Mouse (Mus musculus): ENCODE measurements around the gene Slc31a1. TPM values are rescaled to one million over a fixed set of nuclear protein-coding genes. Genes with fewer than 3 reads are reported as not detected.

Slc31a1 gene
- total and polyA plus RNA-seq, 2 experiments = 75.3 to 88.4 TPM

DNA sequence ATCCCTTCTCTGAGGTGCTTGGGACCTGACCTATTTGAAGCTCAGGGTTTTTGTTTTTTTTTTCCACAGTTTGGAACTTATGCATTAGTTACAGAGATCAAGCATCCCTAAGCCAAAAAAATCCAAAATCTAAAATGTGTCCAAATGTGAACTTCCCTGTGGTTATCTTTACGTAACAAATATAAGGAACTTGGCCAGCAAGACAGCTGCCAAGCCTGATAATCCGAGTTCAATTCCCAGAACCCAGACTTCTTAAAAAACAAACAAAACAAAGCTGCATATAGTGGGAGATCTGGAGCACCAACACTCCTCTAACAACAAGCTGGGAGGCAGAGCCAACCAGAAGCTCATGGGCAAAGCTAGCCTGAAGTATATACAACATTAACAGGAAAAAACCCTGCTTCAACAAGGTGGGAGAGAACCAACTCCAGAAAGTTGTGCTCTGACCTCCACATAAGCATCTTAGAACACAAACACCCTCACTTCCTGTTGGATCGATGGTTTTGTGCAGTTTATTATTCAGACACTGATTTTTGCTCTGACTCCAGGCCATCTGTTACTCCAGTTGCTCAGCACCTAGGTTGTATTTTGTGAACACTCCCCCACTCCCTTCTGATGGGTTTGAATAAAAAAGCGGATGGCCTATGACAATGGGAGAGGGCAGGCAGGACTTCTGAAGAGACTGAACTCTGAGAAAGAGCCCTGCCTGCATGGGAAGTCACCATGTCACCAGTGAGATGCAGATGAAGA, 37.3 kb downstream of the Slc31a1 start:
- no peak for DNase-seq (ENCODE audit: extremely low read depth, low read depth, low spot score)
- Histone ChIP-seq H3K9ac (ENCODE audit: low read depth, low read length) (no peak overlapping the region), H3K4me3 (ENCODE audit: insufficient read depth, low read depth, low read length) (no peak overlapping the region), H3K79me2 (ENCODE audit: control insufficient read depth, insufficient read depth, low read length) (peaks cover 12% of the 10 kb centered on the region; the same call in 1 of the 2 replicates), H3K4me1 (ENCODE audit: control insufficient read depth, insufficient read depth, low read length) (peaks cover 15% of the 10 kb centered on the region), H3K36me3 (ENCODE audit: control insufficient read depth, insufficient read depth, low read length) (peaks cover 44% of the 10 kb centered on the region), H3K27me3 (ENCODE audit: control insufficient read depth, insufficient read depth, low read length) (no peaks in the 10 kb centered on the region), H3K27ac (replicated peaks; ENCODE audit: insufficient read depth, low read depth, low read length) (peak overlapping the region; percentile 49; the same call in 1 of the 2 replicates)
- TF ChIP-seq POLR2A (IDR thresholded peaks at IDR 0.05; ENCODE audit: extremely low read depth, insufficient read depth, low read length) (no peak), CTCF (IDR thresholded peaks at IDR 0.05; ENCODE audit: low read depth, low read length) (no peak)
- 49% methylated on average over 4 of the region's 4 CpGs for WGBS

DNA sequence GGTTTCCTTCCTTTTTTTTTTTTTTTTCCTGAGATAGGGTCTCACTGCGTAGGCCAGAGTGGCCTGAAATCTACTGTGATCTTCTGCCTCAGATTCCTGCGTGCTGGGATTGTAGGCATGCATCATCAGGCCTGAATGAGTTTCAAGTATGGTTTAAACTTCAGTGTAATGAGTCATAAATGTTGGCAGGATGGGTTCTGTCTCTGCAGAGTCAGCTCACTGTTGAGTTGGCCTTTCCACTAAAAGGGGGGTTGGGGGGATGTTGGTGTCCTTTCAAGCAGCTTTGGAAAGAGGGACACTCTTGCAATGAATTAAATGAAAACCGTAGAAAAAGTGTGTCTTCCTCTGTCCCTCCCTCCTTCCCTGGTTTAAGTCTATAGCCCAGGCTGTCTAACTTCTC, 38.4 kb downstream of the Slc31a1 start:
- Histone ChIP-seq H3K36me3 (ENCODE audit: control insufficient read depth, insufficient read depth, low read length) (peaks cover 44% of the 10 kb centered on the region), H3K79me2 (ENCODE audit: control insufficient read depth, insufficient read depth, low read length) (peaks cover 12% of the 10 kb centered on the region; the same call in 1 of the 2 replicates), H3K9ac (ENCODE audit: low read depth, low read length) (no peak overlapping the region), H3K27ac (replicated peaks; ENCODE audit: insufficient read depth, low read depth, low read length) (no peak overlapping the region), H3K27me3 (ENCODE audit: control insufficient read depth, insufficient read depth, low read length) (no peaks in the 10 kb centered on the region), H3K4me3 (ENCODE audit: insufficient read depth, low read depth, low read length) (no peak overlapping the region), H3K4me1 (ENCODE audit: control insufficient read depth, insufficient read depth, low read length) (peaks cover 13% of the 10 kb centered on the region)
- no peak for DNase-seq (ENCODE audit: extremely low read depth, low read depth, low spot score)
- WGBS = 73% methylated on average over 3 of the region's 3 CpGs
- TF ChIP-seq CTCF (IDR thresholded peaks at IDR 0.05; ENCODE audit: low read depth, low read length) (no peak), POLR2A (IDR thresholded peaks at IDR 0.05; ENCODE audit: extremely low read depth, insufficient read depth, low read length) (no peak)

DNA sequence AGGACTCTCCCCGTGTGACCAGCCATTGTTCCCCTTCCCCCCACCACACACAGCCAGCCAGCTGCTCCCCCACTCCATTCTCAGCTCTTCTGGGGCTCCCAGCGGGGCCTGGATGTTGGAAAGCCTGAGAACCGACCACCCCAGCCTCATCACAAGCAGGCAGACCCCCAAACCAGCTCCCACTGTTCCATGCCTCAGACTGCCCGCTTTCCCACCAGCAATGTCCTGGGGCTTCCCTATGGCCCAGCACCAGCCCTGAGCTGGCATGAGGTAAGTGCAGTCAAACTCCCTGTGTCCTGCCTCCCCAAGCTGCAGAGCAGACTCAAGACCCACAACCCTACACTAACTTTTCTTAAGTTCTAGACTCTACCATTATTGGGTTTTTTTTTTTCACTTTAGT, 45.6 kb downstream of the Slc31a1 start:
- TF ChIP-seq POLR2A (IDR thresholded peaks at IDR 0.05; ENCODE audit: extremely low read depth, insufficient read depth, low read length) = no peak
- no peak for TF ChIP-seq CTCF (IDR thresholded peaks at IDR 0.05; ENCODE audit: low read depth, low read length)
- no peak for DNase-seq (ENCODE audit: extremely low read depth, low read depth, low spot score)
- peaks cover 4% of the 10 kb centered on the region for H3K4me1 ChIP-seq (ENCODE audit: control insufficient read depth, insufficient read depth, low read length)
- H3K4me3 ChIP-seq (ENCODE audit: insufficient read depth, low read depth, low read length) = no peak overlapping the region
- WGBS = 84% methylated on average over 4 of the region's 4 CpGs
- peaks cover 22% of the 10 kb centered on the region; the same call in 1 of the 2 replicates for H3K79me2 ChIP-seq (ENCODE audit: control insufficient read depth, insufficient read depth, low read length)
- no peak overlapping the region for H3K9ac ChIP-seq (ENCODE audit: low read depth, low read length)
- peaks cover 10% of the 10 kb centered on the region for H3K36me3 ChIP-seq (ENCODE audit: control insufficient read depth, insufficient read depth, low read length)
- H3K27me3 ChIP-seq (ENCODE audit: control insufficient read depth, insufficient read depth, low read length) = no peaks in the 10 kb centered on the region
- no peak overlapping the region for H3K27ac ChIP-seq (replicated peaks; ENCODE audit: insufficient read depth, low read depth, low read length)

DNA sequence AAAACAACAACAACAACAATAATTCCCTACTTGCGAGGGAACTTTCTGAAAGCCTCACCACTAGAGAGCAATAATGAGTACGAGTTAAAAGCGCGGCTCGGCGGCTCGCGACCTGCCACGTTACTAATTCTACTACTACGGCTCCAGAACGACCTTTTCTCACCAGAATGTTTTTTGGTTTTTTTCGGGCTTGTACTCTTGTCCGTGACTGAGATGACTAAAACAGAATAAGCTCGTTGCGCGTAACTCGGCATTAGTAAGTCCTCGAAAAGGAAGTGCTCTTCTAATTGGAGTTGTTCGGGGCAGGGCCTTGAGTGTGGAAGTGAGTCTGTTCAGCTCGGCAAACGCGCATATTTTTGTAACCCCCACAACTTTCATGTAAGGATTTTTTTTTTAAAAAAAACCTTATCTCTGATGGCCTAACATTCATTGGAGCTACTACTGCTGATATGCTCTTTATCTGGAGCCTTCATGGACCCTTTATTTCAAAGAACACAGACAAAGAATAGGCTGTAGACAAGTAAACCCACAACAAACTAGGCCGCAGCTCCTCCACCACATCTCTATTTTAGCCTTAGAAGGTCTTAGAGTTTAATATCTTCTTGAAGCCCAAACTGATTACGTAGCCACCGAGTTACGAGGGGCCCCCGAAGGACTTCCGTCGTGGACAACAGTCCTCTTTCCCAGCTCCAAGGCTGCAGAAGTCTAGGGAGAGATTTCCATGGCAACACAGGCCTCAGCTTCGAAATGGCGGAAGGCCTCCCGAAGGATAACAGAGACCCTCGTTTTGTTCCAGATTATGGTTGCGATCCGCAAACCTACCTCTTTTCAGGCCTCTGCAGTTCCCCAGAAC, 47.4 kb downstream of the Slc31a1 start:
- Histone ChIP-seq H3K27me3 (ENCODE audit: control insufficient read depth, insufficient read depth, low read length) (no peaks in the 10 kb centered on the region), H3K79me2 (ENCODE audit: control insufficient read depth, insufficient read depth, low read length) (peaks cover 16% of the 10 kb centered on the region; the same call in 1 of the 2 replicates), H3K27ac (replicated peaks; ENCODE audit: insufficient read depth, low read depth, low read length) (peak overlapping the region; percentile 61), H3K9ac (ENCODE audit: low read depth, low read length) (peak overlapping the region; percentile 74), H3K36me3 (ENCODE audit: control insufficient read depth, insufficient read depth, low read length) (peaks cover 10% of the 10 kb centered on the region), H3K4me1 (ENCODE audit: control insufficient read depth, insufficient read depth, low read length) (peaks cover 4% of the 10 kb centered on the region), H3K4me3 (ENCODE audit: insufficient read depth, low read depth, low read length) (peak overlapping the region; percentile 64)
- 0 out of 2 replicates have a peak, but pooled peaks have one; percentile 23 for TF ChIP-seq POLR2A (IDR thresholded peaks at IDR 0.05; ENCODE audit: extremely low read depth, insufficient read depth, low read length)
- peak; percentile 69 for TF ChIP-seq CTCF (IDR thresholded peaks at IDR 0.05; ENCODE audit: low read depth, low read length)
- peak; percentile 72 for DNase-seq (ENCODE audit: extremely low read depth, low read depth, low spot score)
- WGBS = under 1% methylated on average over 35 of the region's 35 CpGs

DNA sequence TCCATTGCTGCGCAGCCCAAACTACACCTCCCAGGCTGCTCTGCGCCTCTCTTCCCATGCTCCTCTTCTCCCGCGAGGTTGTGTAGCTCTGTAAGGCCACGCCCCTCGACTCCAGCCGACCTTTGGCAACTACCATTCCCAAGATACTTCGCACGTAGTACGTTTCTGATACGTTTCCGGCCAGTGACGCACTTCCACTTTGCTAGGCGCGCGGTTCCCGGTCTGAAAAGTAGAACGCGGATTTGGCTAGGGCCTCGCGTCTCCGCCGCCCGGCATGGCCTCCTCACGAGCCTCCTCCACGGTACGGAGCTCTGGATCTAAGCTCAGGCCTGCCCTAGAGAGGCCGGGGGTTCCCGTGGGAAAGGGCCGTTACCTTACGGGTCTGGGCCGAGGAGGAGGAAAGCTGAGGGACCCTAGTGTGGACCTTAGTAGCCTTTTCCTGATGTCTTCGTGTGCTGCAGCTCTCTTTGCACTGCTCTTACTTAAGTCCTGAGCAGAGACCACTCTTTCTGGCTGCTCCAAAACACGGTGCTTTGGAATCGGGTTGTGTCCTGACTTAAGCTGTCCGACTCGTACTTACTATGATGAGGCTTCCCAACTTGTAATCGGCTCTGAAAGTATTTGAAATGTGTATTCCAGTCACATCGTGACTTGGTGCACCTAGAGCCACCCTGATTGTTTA, 48.2 kb downstream of the Slc31a1 start, which contains the start of the genes Cdc26 and Prpf4:
Gene Cdc26 (minus strand): TSS at position 42 of the 682 bp plus-strand sequence.
Gene Prpf4 (plus strand): TSS at position 197 of the 682 bp plus-strand sequence.
- under 1% methylated on average over 39 of the region's 39 CpGs for WGBS

More for the DNA sequence above, 48.2 kb downstream of the Slc31a1 start, which contains the start of the genes Cdc26 and Prpf4:
- peak; percentile 99 for DNase-seq (ENCODE audit: extremely low read depth, low read depth, low spot score)
- peaks cover 4% of the 10 kb centered on the region for H3K4me1 ChIP-seq (ENCODE audit: control insufficient read depth, insufficient read depth, low read length)
- H3K9ac ChIP-seq (ENCODE audit: low read depth, low read length) = peak within 1 kb of the TSS; percentile 77
- no peaks in the 10 kb centered on the region for H3K27me3 ChIP-seq (ENCODE audit: control insufficient read depth, insufficient read depth, low read length)
- H3K36me3 ChIP-seq (ENCODE audit: control insufficient read depth, insufficient read depth, low read length) = peaks cover 12% of the 10 kb centered on the region
- peaks cover 16% of the 10 kb centered on the region; the same call in 1 of the 2 replicates for H3K79me2 ChIP-seq (ENCODE audit: control insufficient read depth, insufficient read depth, low read length)
- H3K4me3 ChIP-seq (ENCODE audit: insufficient read depth, low read depth, low read length) = peak within 1 kb of the TSS; percentile 71
- TF ChIP-seq CTCF (IDR thresholded peaks at IDR 0.05; ENCODE audit: low read depth, low read length) (no peak), POLR2A (IDR thresholded peaks at IDR 0.05; ENCODE audit: extremely low read depth, insufficient read depth, low read length) (peak; percentile 74)
- H3K27ac ChIP-seq (replicated peaks; ENCODE audit: insufficient read depth, low read depth, low read length) = peak within 1 kb of the TSS; percentile 65
